Mouse (Mus musculus): ENCODE measurements at regions not wholly inside any gene's neighbourhood (a gene's known extent, or its start where the extent isn't known, plus 50 kb on each side); places are given as distances from the start of the nearest gene placed in this dataset.

DNA sequence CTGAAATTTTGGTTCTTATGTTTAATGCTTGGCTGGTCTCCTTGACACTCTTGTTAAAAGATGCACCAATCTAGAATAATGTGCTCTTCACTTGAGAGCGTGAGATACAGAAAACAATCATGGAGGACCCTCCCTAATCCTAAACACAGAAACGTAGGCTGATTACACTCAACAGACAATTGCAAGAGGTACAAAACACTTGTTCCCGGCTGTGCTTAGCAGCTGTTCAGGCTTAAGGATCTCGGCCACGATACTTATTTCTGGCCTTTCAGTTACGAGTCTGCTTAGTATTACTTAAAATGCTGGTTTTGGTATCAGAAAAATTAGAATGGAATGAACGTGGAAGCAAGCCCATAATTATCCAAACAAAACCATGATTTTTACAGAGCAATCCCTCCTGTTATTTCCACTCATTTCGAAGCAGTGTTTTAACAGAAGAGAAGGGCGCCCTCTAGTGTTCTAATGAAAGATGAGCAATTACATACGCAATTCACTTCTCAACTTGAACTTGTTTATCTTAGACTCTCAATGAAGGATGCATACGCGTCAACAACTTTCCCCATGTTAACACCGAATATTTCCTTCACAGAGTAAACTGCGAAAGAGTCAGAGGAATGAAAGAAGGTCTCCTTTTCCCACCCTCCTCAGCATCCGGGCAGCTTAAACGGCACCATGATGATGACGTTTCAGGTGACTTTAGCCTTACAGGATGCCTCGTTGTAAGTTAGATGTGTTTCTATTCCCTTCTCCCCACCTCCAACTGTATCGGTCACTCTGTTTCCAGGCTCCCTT lies 394.5 kb downstream of the Trim52 start:
- TF ChIP-seq POLR2A (IDR thresholded peaks at IDR 0.05; ENCODE audit: borderline replicate concordance, control insufficient read depth, low read depth, low read length) (no peak), CTCF (IDR thresholded peaks at IDR 0.05; ENCODE audit: control insufficient read depth, insufficient read depth, low read length) (no peak)
- Histone ChIP-seq H3K27ac (ENCODE audit: control insufficient read depth, insufficient read depth, low read depth, low read length, poor library complexity) (no peak overlapping the region), H3K4me3 (replicated peaks; ENCODE audit: control insufficient read depth, low read depth, low read length) (no peak overlapping the region), H3K4me1 (ENCODE audit: control insufficient read depth, insufficient read depth, low read length) (no peaks in the 10 kb centered on the region)
- WGBS, result 47% methylated on average over 19 of the region's 19 CpGs

DNA sequence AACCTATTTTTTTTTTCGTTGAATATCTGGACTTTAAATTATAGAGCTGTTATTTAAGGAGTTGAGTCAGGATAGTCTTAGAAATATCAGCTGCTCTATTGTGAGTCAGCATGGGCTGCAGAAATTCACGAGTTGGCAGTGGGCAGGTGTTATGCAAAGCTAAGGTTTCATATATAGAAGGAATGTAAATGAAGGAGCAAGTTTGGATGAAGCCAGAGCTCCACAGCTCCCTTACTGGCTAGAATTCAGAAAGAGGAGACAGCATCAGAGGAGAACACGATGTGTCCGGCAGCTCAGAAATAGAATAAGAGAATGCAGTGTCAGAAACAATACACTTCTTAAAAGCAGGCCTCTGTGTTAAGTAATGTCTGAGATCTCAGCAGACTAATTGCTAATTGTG lies 400.9 kb downstream of the Trim52 start:
- 68% methylated on average over 4 of the region's 4 CpGs for WGBS
- Histone ChIP-seq H3K4me1 (ENCODE audit: control insufficient read depth, insufficient read depth, low read length) (no peaks in the 10 kb centered on the region), H3K4me3 (replicated peaks; ENCODE audit: control insufficient read depth, low read depth, low read length) (no peak overlapping the region), H3K27ac (ENCODE audit: control insufficient read depth, insufficient read depth, low read depth, low read length, poor library complexity) (no peak overlapping the region)
- no peak for TF ChIP-seq POLR2A (IDR thresholded peaks at IDR 0.05; ENCODE audit: borderline replicate concordance, control insufficient read depth, low read depth, low read length)
- TF ChIP-seq CTCF (IDR thresholded peaks at IDR 0.05; ENCODE audit: control insufficient read depth, insufficient read depth, low read length), result no peak

GRCm38 (mm10) chr14:106518552-106519358 lies 412.8 kb downstream of the Trim52 start:
- no peak overlapping the region for H3K4me3 ChIP-seq (replicated peaks; ENCODE audit: control insufficient read depth, low read depth, low read length)
- no peak for TF ChIP-seq CTCF (IDR thresholded peaks at IDR 0.05; ENCODE audit: control insufficient read depth, insufficient read depth, low read length)
- no peak overlapping the region for H3K27ac ChIP-seq (ENCODE audit: control insufficient read depth, insufficient read depth, low read depth, low read length, poor library complexity)
- 69% methylated on average over 12 of the region's 12 CpGs for WGBS
- no peaks in the 10 kb centered on the region for H3K4me1 ChIP-seq (ENCODE audit: control insufficient read depth, insufficient read depth, low read length)

DNA sequence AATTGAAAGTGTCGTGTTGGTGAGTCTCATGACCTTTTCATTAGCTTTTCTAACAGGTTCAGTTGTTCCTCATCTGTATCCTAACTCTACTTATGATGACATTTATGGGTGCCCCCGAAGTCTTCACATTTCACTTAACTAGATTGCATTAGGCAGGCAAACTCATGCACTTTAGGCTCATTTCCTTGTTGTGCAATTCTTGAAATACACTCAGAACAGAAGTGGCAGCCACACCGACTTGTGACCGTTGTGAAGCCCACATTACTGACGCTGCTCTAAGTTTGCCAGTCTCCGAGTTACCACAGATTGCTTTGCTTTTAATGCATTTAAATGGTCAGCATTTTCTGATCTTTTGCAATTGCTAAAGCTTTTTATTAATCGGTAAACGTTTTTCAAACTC lies 414.8 kb downstream of the Trim52 start:
- Histone ChIP-seq H3K4me1 (ENCODE audit: control insufficient read depth, insufficient read depth, low read length) (no peaks in the 10 kb centered on the region), H3K4me3 (replicated peaks; ENCODE audit: control insufficient read depth, low read depth, low read length) (no peak overlapping the region), H3K27ac (ENCODE audit: control insufficient read depth, insufficient read depth, low read depth, low read length, poor library complexity) (no peak overlapping the region)
- 60% methylated on average over 8 of the region's 8 CpGs for WGBS
- TF ChIP-seq POLR2A (IDR thresholded peaks at IDR 0.05; ENCODE audit: borderline replicate concordance, control insufficient read depth, low read depth, low read length) (no peak), CTCF (IDR thresholded peaks at IDR 0.05; ENCODE audit: control insufficient read depth, insufficient read depth, low read length) (no peak)

DNA sequence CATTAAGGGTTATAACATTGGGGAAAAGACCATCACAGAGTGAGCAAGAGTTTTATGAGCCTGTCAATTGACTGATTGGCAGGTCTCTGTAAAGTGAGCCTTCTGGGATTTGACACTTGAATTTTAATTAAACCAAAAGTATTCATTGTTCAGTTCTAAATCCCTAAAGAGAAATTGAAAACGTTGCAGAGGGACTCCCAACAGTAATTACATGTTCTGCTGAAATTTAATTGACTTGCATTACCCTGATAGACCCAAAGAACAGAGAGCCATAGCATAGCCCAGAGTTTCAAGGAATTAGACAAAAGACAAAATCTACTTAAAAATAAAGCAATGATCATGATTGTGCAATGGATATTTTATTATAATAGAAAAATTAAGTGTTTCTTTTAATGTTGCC lies 444.2 kb downstream of the Trim52 start:
- WGBS, result 31% methylated on average over 1 of the region's 1 CpGs
- Histone ChIP-seq H3K4me3 (replicated peaks; ENCODE audit: control insufficient read depth, low read depth, low read length) (no peak overlapping the region), H3K27ac (ENCODE audit: control insufficient read depth, insufficient read depth, low read depth, low read length, poor library complexity) (no peak overlapping the region), H3K4me1 (ENCODE audit: control insufficient read depth, insufficient read depth, low read length) (no peaks in the 10 kb centered on the region)
- TF ChIP-seq POLR2A (IDR thresholded peaks at IDR 0.05; ENCODE audit: borderline replicate concordance, control insufficient read depth, low read depth, low read length) (no peak), CTCF (IDR thresholded peaks at IDR 0.05; ENCODE audit: control insufficient read depth, insufficient read depth, low read length) (no peak)

GRCm38 (mm10) chr14:106579281-106579680 lies 473.3 kb downstream of the Trim52 start:
- WGBS, result 78% methylated on average over 2 of the region's 2 CpGs
- Histone ChIP-seq H3K27ac (ENCODE audit: control insufficient read depth, insufficient read depth, low read depth, low read length, poor library complexity) (no peak overlapping the region), H3K4me3 (replicated peaks; ENCODE audit: control insufficient read depth, low read depth, low read length) (no peak overlapping the region), H3K4me1 (ENCODE audit: control insufficient read depth, insufficient read depth, low read length) (no peaks in the 10 kb centered on the region)
- TF ChIP-seq POLR2A (IDR thresholded peaks at IDR 0.05; ENCODE audit: borderline replicate concordance, control insufficient read depth, low read depth, low read length) (no peak), CTCF (IDR thresholded peaks at IDR 0.05; ENCODE audit: control insufficient read depth, insufficient read depth, low read length) (no peak)

DNA sequence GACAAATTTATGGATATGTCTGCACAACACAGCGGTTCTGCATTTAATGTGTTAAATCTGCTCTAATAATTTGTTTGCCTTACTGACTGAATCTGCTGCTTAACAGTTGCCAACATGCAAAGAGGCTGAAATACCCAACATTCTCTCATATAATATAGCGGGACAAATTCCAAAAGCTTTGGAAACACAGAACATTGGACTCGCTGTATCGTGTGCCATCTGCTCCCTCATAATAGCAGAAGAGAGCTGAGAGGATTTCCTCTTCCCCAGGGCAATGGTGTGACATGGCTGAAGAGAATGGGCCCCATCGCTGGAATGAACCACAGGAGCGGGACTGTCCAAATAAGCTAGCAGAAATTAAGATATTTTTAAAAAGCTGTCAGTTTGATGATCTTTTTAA lies 475.9 kb downstream of the Trim52 start:
- WGBS, result 81% methylated on average over 6 of the region's 6 CpGs

DNA sequence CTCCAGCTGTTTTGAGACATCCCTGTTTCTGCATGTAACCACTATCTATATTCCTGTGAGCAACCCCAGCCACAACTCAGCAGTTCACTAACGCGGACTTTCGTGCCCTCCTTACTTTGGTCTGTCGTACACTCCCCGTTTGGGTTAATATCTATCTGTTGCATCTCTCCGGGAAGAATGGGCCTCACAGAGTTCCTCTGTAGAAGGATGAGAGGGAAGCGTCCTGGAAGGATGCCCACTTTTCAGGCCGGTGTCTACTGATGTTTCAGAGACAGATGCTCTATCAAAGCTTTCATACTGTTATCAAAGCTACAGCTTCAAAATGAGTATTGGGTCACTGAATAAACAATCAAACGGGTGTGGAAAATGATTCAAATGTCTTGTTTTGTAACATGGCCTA lies 487.4 kb downstream of the Trim52 start:
- Histone ChIP-seq H3K27ac (ENCODE audit: control insufficient read depth, insufficient read depth, low read depth, low read length, poor library complexity) (no peak overlapping the region), H3K4me1 (ENCODE audit: control insufficient read depth, insufficient read depth, low read length) (no peaks in the 10 kb centered on the region), H3K4me3 (replicated peaks; ENCODE audit: control insufficient read depth, low read depth, low read length) (no peak overlapping the region)
- 90% methylated on average over 9 of the region's 9 CpGs for WGBS
- TF ChIP-seq CTCF (IDR thresholded peaks at IDR 0.05; ENCODE audit: control insufficient read depth, insufficient read depth, low read length) (no peak), POLR2A (IDR thresholded peaks at IDR 0.05; ENCODE audit: borderline replicate concordance, control insufficient read depth, low read depth, low read length) (no peak)

More for the DNA sequence above, 475.9 kb downstream of the Trim52 start:
- Histone ChIP-seq H3K27ac (ENCODE audit: control insufficient read depth, insufficient read depth, low read depth, low read length, poor library complexity) (no peak overlapping the region), H3K4me3 (replicated peaks; ENCODE audit: control insufficient read depth, low read depth, low read length) (no peak overlapping the region), H3K4me1 (ENCODE audit: control insufficient read depth, insufficient read depth, low read length) (no peaks in the 10 kb centered on the region)
- TF ChIP-seq POLR2A (IDR thresholded peaks at IDR 0.05; ENCODE audit: borderline replicate concordance, control insufficient read depth, low read depth, low read length), result no peak
- no peak for TF ChIP-seq CTCF (IDR thresholded peaks at IDR 0.05; ENCODE audit: control insufficient read depth, insufficient read depth, low read length)

Data from bone marrow, adult 2 months (tissue).